Mouse (Mus musculus) liver, embryonic 12.5 days (tissue): Measurements from ENCODE around the gene Aimp2. TPM values are rescaled to one million over a fixed set of nuclear protein-coding genes. Genes with fewer than 3 reads are reported as not detected.

Experiments used
- ATAC-seq: fragments of 200-750 bp; cut with Nextera tagmentation; 2 replicates; pipeline ENCODE4 v1.8.0; 2017; ENCODE audit warnings: moderate number of reproducible peaks, mild to moderate bottlenecking, moderate library complexity
- H3K27ac ChIP-seq: fragments of 300-500 bp; sonication (generic); 2 replicates; pipeline ENCODE4 v1.5.1; 2016; ENCODE audit warnings: mild to moderate bottlenecking
- H3K27me3 ChIP-seq: fragments of 300-500 bp; sonication (generic); replicated peaks from 2 replicates; pipeline ENCODE4 v1.6.1; 2016; ENCODE audit warnings: mild to moderate bottlenecking, moderate library complexity
- H3K36me3 ChIP-seq: fragments of 300-500 bp; sonication (generic); 2 replicates; pipeline ENCODE4 v1.6.1; 2016; ENCODE audit warnings: mild to moderate bottlenecking, moderate library complexity
- H3K4me1 ChIP-seq: fragments of 300-500 bp; sonication (generic); 2 replicates; pipeline ENCODE4 v1.6.1; 2016
- H3K4me2 ChIP-seq: fragments of 300-500 bp; sonication (generic); 2 replicates; pipeline ENCODE4 v1.6.1; 2016; ENCODE audit warnings: mild to moderate bottlenecking, moderate library complexity
- H3K4me3 ChIP-seq: fragments of 300-500 bp; sonication (generic); 2 replicates; pipeline ENCODE4 v1.5.1; 2016; ENCODE audit warnings: mild to moderate bottlenecking, moderate library complexity
- H3K9ac ChIP-seq: fragments of 300-500 bp; sonication (generic); 2 replicates; pipeline ENCODE4 v1.6.1; 2016; ENCODE audit warnings: mild to moderate bottlenecking, moderate library complexity
- H3K9me3 ChIP-seq: fragments of 300-500 bp; sonication (generic); replicated peaks from 2 replicates; pipeline ENCODE4 v1.6.1; 2016; ENCODE audit warnings: mild to moderate bottlenecking, moderate library complexity
- WGBS: fragments of 180-500 bp; shearing (Covaris S2); methylation state at CpG from one replicate; pipeline ENCODE4 v1.1.7; 2016; ENCODE audit not compliant: insufficient replicate concordance; 5-methylcytosine and 5-hydroxymethylcytosine counted together
- polyA plus RNA-seq: library from polyadenylated mRNA; unstranded; fragments of >200 nt; fragmentation: Nextera tagmentation; extraction: Ambion mirVana; gene quantifications from 2 replicates; pipeline ENCODE4 v1.2.1, GENCODE M21; 2016

Gene Aimp2
- polyA plus RNA-seq, 1 experiment from 2014 or later: 82.8 TPM

DNA sequence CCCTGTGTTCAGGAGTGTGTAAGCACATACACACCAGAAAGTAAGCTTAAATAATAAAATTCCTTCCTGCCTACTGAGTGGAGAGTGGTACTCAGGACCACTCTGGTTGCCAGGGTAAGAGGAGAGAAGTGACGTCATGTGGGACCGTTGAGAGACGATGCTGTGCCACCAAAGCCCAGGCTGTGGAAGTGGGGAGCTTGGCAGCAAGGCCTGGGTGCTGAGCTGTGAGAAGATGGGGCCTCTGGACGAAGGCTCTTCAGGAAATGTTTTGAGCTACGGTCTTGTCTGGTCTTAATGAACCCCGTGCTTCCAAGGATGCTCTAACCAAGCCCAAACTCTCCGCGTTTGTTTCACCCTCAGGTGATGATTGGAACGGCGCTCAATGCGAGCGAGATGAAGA is 21.0 kb upstream of the Aimp2 start:
- Histone ChIP-seq H3K4me3 (no peak overlapping the region), H3K36me3 (peaks cover 68% of the 10 kb centered on the region)

GRCm38 (mm10) chr5:143929291-143929690 is 19.6 kb upstream of the Aimp2 start:
- H3K36me3 ChIP-seq: peaks cover 82% of the 10 kb centered on the region
- no peak overlapping the region for H3K4me2 ChIP-seq
- H3K4me1 ChIP-seq: peaks cover 16% of the 10 kb centered on the region
- no peaks in the 10 kb centered on the region for H3K9me3 ChIP-seq
- 91% methylated on average over 4 of the region's 4 CpGs for WGBS
- no peak overlapping the region for H3K4me3 ChIP-seq
- no peak for ATAC-seq
- H3K9ac ChIP-seq: no peak overlapping the region
- no peaks in the 10 kb centered on the region for H3K27me3 ChIP-seq
- no peak overlapping the region for H3K27ac ChIP-seq

More for the DNA sequence above, 21.0 kb upstream of the Aimp2 start:
- no peak overlapping the region for H3K4me2 ChIP-seq
- H3K9ac ChIP-seq: no peak overlapping the region
- H3K27me3 ChIP-seq: no peaks in the 10 kb centered on the region
- peaks cover 3% of the 10 kb centered on the region for H3K4me1 ChIP-seq
- 91% methylated on average over 12 of the region's 12 CpGs for WGBS
- no peaks in the 10 kb centered on the region for H3K9me3 ChIP-seq
- no peak for ATAC-seq
- no peak overlapping the region for H3K27ac ChIP-seq

GRCm38 (mm10) chr5:143927875-143928274 is 18.2 kb upstream of the Aimp2 start, which contains the start of gene Gm42421:
TSS of gene Gm42421 (plus strand) at chr5:143928175.
- Histone ChIP-seq H3K4me1 (peaks cover 20% of the 10 kb centered on the region), H3K9me3 (no peaks in the 10 kb centered on the region), H3K36me3 (peaks cover 96% of the 10 kb centered on the region), H3K9ac (no peak within 1 kb of the TSS), H3K4me2 (no peak within 1 kb of the TSS), H3K4me3 (no peak within 1 kb of the TSS), H3K27me3 (no peaks in the 10 kb centered on the region), H3K27ac (no peak within 1 kb of the TSS)
- ATAC-seq: no peak
- WGBS: 88% methylated on average over 8 of the region's 8 CpGs

- no peaks in the 10 kb centered on the region for H3K9me3 ChIP-seq
- peak overlapping the region; percentile 8; the same call in 1 of the 2 replicates for H3K4me3 ChIP-seq
- H3K4me2 ChIP-seq: peak overlapping the region; percentile 54
- H3K27ac ChIP-seq: peak overlapping the region; percentile 90
- H3K9ac ChIP-seq: peak overlapping the region; percentile 47
- H3K36me3 ChIP-seq: peaks cover 98% of the 10 kb centered on the region
- peak; percentile 100 for ATAC-seq
- no peaks in the 10 kb centered on the region for H3K27me3 ChIP-seq
- 43% methylated on average over 6 of the region's 6 CpGs for WGBS
- H3K4me1 ChIP-seq: peaks cover 20% of the 10 kb centered on the region
Measured at GRCm38 (mm10) chr5:143924781-143925452, 15.3 kb upstream of the Aimp2 start.

DNA sequence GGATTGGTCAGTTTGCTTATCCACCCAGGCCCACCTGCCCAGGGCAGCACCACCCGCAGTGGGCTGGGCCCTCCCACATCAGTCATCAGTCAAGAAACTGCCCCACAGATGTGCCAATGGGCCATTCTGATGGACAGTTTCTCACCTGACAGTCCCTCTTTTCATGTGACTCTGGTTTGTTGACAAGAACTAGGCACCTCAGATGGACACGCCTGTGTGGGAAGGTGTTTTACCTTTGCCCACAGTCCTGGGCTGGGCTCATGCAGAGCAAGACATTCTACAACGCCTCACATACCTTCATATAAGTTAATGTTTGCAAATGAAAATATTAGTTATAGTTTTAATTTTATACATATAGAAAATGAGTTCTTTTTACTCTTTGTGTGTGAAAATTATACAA is 8.5 kb upstream of the Aimp2 start:
- Histone ChIP-seq H3K9ac (no peak overlapping the region), H3K4me2 (no peak overlapping the region), H3K36me3 (peaks cover 93% of the 10 kb centered on the region), H3K4me3 (no peak overlapping the region), H3K27me3 (no peaks in the 10 kb centered on the region), H3K27ac (no peak overlapping the region), H3K9me3 (no peaks in the 10 kb centered on the region), H3K4me1 (no peaks in the 10 kb centered on the region)
- ATAC-seq: no peak
- 82% methylated on average over 3 of the region's 3 CpGs for WGBS

DNA sequence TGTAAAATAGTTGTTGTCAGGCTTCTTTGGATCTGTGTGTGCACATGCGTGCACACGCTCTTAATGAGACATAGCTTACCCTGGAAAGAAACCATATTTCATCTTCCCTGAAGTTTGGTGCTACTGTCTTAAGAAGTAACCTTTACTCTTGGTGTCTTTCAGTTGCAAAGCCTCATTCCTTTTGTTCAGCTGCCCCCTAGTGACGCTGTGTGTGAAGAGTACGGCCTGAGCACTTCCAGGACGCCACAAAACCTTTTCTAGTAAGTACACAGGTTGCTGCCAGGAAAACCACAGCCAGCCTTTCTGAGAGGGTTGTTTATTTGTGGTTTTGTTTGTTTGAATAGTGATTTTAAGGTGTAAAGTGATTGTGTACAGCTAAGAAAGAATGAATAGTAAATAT is 7.8 kb upstream of the Aimp2 start:
- no peak overlapping the region for H3K9ac ChIP-seq
- no peaks in the 10 kb centered on the region for H3K9me3 ChIP-seq
- H3K4me3 ChIP-seq: no peak overlapping the region
- no peaks in the 10 kb centered on the region for H3K27me3 ChIP-seq
- H3K36me3 ChIP-seq: peaks cover 92% of the 10 kb centered on the region
- H3K4me1 ChIP-seq: no peaks in the 10 kb centered on the region
- peak; percentile 55; the same call in 1 of the 2 replicates for ATAC-seq
- no peak overlapping the region for H3K27ac ChIP-seq
- no peak overlapping the region for H3K4me2 ChIP-seq
- 58% methylated on average over 5 of the region's 5 CpGs for WGBS

GRCm38 (mm10) chr5:143916221-143916620 is 6.6 kb upstream of the Aimp2 start:
- Histone ChIP-seq H3K9me3 (no peaks in the 10 kb centered on the region), H3K4me1 (peaks cover 9% of the 10 kb centered on the region), H3K9ac (no peak overlapping the region), H3K27ac (no peak overlapping the region), H3K36me3 (peaks cover 91% of the 10 kb centered on the region), H3K27me3 (no peaks in the 10 kb centered on the region), H3K4me2 (no peak overlapping the region), H3K4me3 (no peak overlapping the region)
- WGBS: 91% methylated on average over 9 of the region's 9 CpGs
- no peak for ATAC-seq

GRCm38 (mm10) chr5:143908926-143909325 is 721 bp downstream of the Aimp2 start:
- H3K4me3 ChIP-seq: peak overlapping the region; percentile 74
- H3K27me3 ChIP-seq: no peaks in the 10 kb centered on the region
- H3K4me2 ChIP-seq: peak overlapping the region; percentile 93
- peak; percentile 46 for ATAC-seq
- H3K36me3 ChIP-seq: peaks cover 64% of the 10 kb centered on the region
- 2% methylated on average over 9 of the region's 9 CpGs for WGBS
- peak overlapping the region; percentile 98 for H3K27ac ChIP-seq
- H3K9me3 ChIP-seq: no peaks in the 10 kb centered on the region
- H3K4me1 ChIP-seq: peaks cover 47% of the 10 kb centered on the region
- peak overlapping the region; percentile 84 for H3K9ac ChIP-seq

DNA sequence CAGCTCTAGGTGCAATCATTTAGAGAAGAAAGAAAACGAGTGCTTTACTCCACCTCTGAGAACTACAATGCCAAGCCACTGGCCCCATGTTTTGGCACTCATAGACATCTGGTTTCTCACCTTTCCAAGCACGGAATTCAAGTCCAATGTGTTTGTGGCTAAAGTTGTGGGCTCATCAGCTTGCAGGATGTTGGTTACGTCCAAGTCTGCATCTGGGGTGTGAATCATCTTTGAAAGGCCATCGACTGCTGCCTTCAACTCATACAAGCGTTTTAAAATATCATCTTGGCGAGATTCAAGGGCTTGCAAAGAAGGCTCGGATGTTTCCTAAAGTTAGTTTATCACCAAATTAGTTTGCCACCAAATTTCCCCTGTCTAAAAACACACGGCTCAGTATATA is 3.2 kb downstream of the Aimp2 start:
- Histone ChIP-seq H3K4me1 (peaks cover 56% of the 10 kb centered on the region), H3K27me3 (no peaks in the 10 kb centered on the region), H3K9me3 (no peaks in the 10 kb centered on the region), H3K9ac (no peak overlapping the region), H3K36me3 (peaks cover 67% of the 10 kb centered on the region), H3K4me3 (no peak overlapping the region), H3K27ac (0 out of 2 replicates have a peak overlapping the region, but pooled peaks have one; percentile 68), H3K4me2 (no peak overlapping the region)
- 84% methylated on average over 8 of the region's 8 CpGs for WGBS
- ATAC-seq: no peak

- Histone ChIP-seq H3K4me3 (no peak overlapping the region), H3K9ac (0 out of 2 replicates have a peak overlapping the region, but pooled peaks have one; percentile 0), H3K36me3 (peaks cover 93% of the 10 kb centered on the region), H3K9me3 (no peaks in the 10 kb centered on the region), H3K4me2 (no peak overlapping the region; the same call in 1 of the 2 replicates), H3K4me1 (peaks cover 45% of the 10 kb centered on the region), H3K27ac (peak overlapping the region; percentile 53; the same call in 1 of the 2 replicates), H3K27me3 (no peaks in the 10 kb centered on the region)
- 37% methylated on average over 4 of the region's 4 CpGs for WGBS
- peak; percentile 74 for ATAC-seq
Measured at GRCm38 (mm10) chr5:143903813-143904212, 5.8 kb downstream of the Aimp2 start.

- H3K4me2 ChIP-seq: no peak overlapping the region
- H3K27me3 ChIP-seq: no peaks in the 10 kb centered on the region
- WGBS: 90% methylated on average over 3 of the region's 3 CpGs
- no peak overlapping the region for H3K9ac ChIP-seq
- no peak overlapping the region for H3K27ac ChIP-seq
- H3K9me3 ChIP-seq: no peaks in the 10 kb centered on the region
- no peak overlapping the region for H3K4me3 ChIP-seq
- ATAC-seq: no peak
- peaks cover 28% of the 10 kb centered on the region for H3K4me1 ChIP-seq
- H3K36me3 ChIP-seq: peaks cover 100% of the 10 kb centered on the region
Measured at GRCm38 (mm10) chr5:143902111-143902510, 7.5 kb downstream of the Aimp2 start.

GRCm38 (mm10) chr5:143897635-143898330 is 11.9 kb downstream of the Aimp2 start, which contains the start of gene Ankrd61:
TSS of gene Ankrd61 (minus strand) at chr5:143897685.
- Histone ChIP-seq H3K4me3 (no peak within 1 kb of the TSS), H3K9me3 (no peaks in the 10 kb centered on the region), H3K27me3 (no peaks in the 10 kb centered on the region), H3K27ac (no peak within 1 kb of the TSS), H3K4me1 (peaks cover 14% of the 10 kb centered on the region), H3K36me3 (peaks cover 100% of the 10 kb centered on the region), H3K4me2 (no peak within 1 kb of the TSS), H3K9ac (no peak within 1 kb of the TSS)
- 86% methylated on average over 14 of the region's 14 CpGs for whole genome bisulfite sequencing
- no peak for ATAC-seq
